ENCODE assay signal across 26 mouse cellular contexts in the genomic region with DNA sequence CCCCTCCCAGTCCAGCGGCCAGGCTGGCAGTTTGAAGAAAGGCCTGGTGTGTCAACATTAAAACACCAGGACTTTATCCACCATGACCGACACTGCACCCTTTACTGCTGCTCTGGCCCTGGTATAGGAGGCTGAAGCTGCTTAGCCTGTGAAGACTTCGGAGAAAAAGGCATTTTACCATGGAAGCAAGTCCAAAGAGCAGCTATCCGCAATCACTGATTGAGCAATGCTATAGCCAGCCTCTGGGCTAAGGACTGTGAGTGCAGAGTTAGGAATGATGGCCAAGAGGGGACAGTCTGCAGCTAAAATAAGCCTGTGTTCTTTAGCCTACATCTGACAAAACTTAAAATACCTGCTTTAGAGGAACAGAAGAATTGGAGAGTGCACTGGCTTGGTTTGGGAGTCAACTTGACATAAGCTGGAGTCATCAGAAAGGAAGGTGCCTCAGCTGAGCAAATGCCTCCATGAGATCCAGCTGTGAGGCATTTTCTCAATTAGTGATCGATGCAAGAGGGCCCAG. TPM values are rescaled to one million over a fixed set of nuclear protein-coding genes. Genes with fewer than 3 reads are reported as not detected.
DNase-seq lines count a peak whose midpoint lies in the region; ATAC-seq and TF ChIP-seq lines count a peak whose summit lies in the region.
"Not testable (repeated sequence)": the region's sequence is repeated elsewhere in the genome, so short reads cannot be mapped to it uniquely, and the experiment has no call there.
"Had no signal": no experiment of that assay in that cellular context is flagged by ENCODE, and none has a peak within 500 bp of the region (broad histone marks: within the 10 kb centered on the region; RNA-seq: fewer than 3 reads in every experiment).

No protein-coding gene starts in this region.

- H3K9ac ChIP-seq in CH12.LX (ENCODE audit: insufficient read depth, low read depth); heart, postnatal 0 days (replicated peaks; ENCODE audit: low read depth, low read length); liver, embryonic 15.5 days; stomach, embryonic 15.5 days: not testable (repeated sequence)
- peak overlapping the region; percentile 51; the same call in 1 of the 2 replicates for H3K9ac ChIP-seq in heart, embryonic 12.5 days

- 46% methylated on average over 5 of the region's 5 CpGs for WGBS in heart, embryonic 12.5 days
- 38% methylated on average over 5 of the region's 5 CpGs for WGBS in heart, postnatal 0 days
- WGBS in kidney, adult 2 months: 53% methylated on average over 5 of the region's 5 CpGs
- 47% methylated on average over 5 of the region's 5 CpGs for WGBS in liver, embryonic 15.5 days (ENCODE audit: insufficient replicate concordance)
- WGBS in stomach, embryonic 15.5 days: 50% methylated on average over 5 of the region's 5 CpGs

- TF ChIP-seq POLR2A in CH12.LX (IDR thresholded peaks at IDR 0.05; ENCODE audit: low read depth, low read length); kidney, adult 2 months (IDR thresholded peaks at IDR 0.05; ENCODE audit: low read depth, low read length): not testable (repeated sequence)

- H3K79me2 ChIP-seq in CH12.LX (replicated peaks; ENCODE audit: control insufficient read depth, extremely low read depth, insufficient read depth, poor library complexity, severe bottlenecking): not testable (repeated sequence)

- peak overlapping the region; percentile 42; the same call in 1 of the 2 replicates for H3K4me2 ChIP-seq in CH12.LX (ENCODE audit: insufficient read depth, low read depth, poor library complexity, severe bottlenecking)
- H3K4me2 ChIP-seq in heart, embryonic 12.5 days: peak overlapping the region; percentile 48
- not testable (repeated sequence) for H3K4me2 ChIP-seq in heart, postnatal 0 days (ENCODE audit: low read depth, low read length); liver, embryonic 15.5 days; stomach, embryonic 15.5 days

- not testable (repeated sequence) for H3K27ac ChIP-seq in CH12.LX (ENCODE audit: insufficient read depth, low read depth); kidney, adult 2 months (ENCODE audit: insufficient read depth, low read depth, low read length); stomach, embryonic 15.5 days
- H3K27ac ChIP-seq in heart, embryonic 12.5 days (ENCODE audit: poor library complexity, severe bottlenecking): peak overlapping the region; percentile 89
- peak overlapping the region; percentile 90 for H3K27ac ChIP-seq in heart, postnatal 0 days (ENCODE audit: low read depth)
- 0 out of 2 replicates have a peak overlapping the region, but pooled peaks have one; percentile 14 for H3K27ac ChIP-seq in liver, embryonic 15.5 days (replicated peaks)

- dilution Hi-C loops in CH12.LX (cut with MboI; ENCODE audit: extremely low pct_ligation_motif_present, extremely low pct_unique_long_range_greater_than_20kb, low sequenced_read_pairs): not testable (repeated sequence)

- not testable (repeated sequence) for TF ChIP-seq RAD21 in CH12.LX (IDR thresholded peaks at IDR 0.05; ENCODE audit: low read depth, low read length)

- in situ Hi-C loops in CH12.LX (cut with MboI; ENCODE audit: low pct_ligation_motif_present, low pct_unique_long_range_greater_than_20kb, low sequenced_read_pairs): not testable (repeated sequence)

- not testable (repeated sequence) for H3K27me3 ChIP-seq in CH12.LX (replicated peaks); heart, embryonic 12.5 days (replicated peaks); heart, postnatal 0 days (ENCODE audit: control insufficient read depth, insufficient read depth, low read length); kidney, adult 2 months (replicated peaks; ENCODE audit: control insufficient read depth, insufficient read depth, low read length); liver, embryonic 15.5 days; stomach, embryonic 15.5 days (replicated peaks)

- H3K9me3 ChIP-seq in CH12.LX (replicated peaks; ENCODE audit: low read length); heart, embryonic 12.5 days (replicated peaks); heart, postnatal 0 days (replicated peaks; ENCODE audit: control insufficient read depth, low read length); liver, embryonic 15.5 days (replicated peaks); stomach, embryonic 15.5 days: not testable (repeated sequence)

- TF ChIP-seq EP300 in CH12.LX (IDR thresholded peaks at IDR 0.05; ENCODE audit: low read length); heart, postnatal 0 days (IDR thresholded peaks at IDR 0.05; ENCODE audit: low read depth): not testable (repeated sequence)

- not testable (repeated sequence) for TF ChIP-seq CTCF in CH12.LX (conservative IDR thresholded peaks at IDR 0.05 in 1 of 2, IDR thresholded peaks at IDR 0.05 in 1 of 2; ENCODE audit: low read depth in 2 of 2, low read length in 2 of 2); heart, postnatal 0 days (IDR thresholded peaks at IDR 0.05; ENCODE audit: low read depth); kidney, adult 2 months (conservative IDR thresholded peaks at IDR 0.05; ENCODE audit: insufficient read depth, insufficient read length, low read depth, low read length)

- not testable (repeated sequence) for H3K4me3 ChIP-seq in CH12.LX (replicated peaks in 1 of 3; ENCODE audit: low read depth in 2 of 3, low read length in 2 of 3, poor library complexity in 1 of 3); heart, embryonic 12.5 days; heart, postnatal 0 days (ENCODE audit: low read depth, low read length); kidney, adult 2 months (ENCODE audit: insufficient read depth, low read depth, low read length); liver, embryonic 15.5 days (replicated peaks); stomach, embryonic 15.5 days (replicated peaks)

- DNase-seq in CH12.LX (ENCODE audit: extremely low read depth); heart, postnatal 0 days (ENCODE audit: low spot score): not testable (repeated sequence)
- peak; percentile 91 for DNase-seq in heart, adult 11 months
- DNase-seq in kidney, adult 2 months: peak; percentile 41
- DNase-seq in yolk sac, embryonic 10.5 days (ENCODE audit: low spot score): peak; percentile 55

- H3K4me1 ChIP-seq in CH12.LX (ENCODE audit: control insufficient read depth in 1 of 2, insufficient read depth in 2 of 2): peaks cover 4 to 16% of the 10 kb centered on the region in 2 experiments; a peak in 3 of 4 replicates
- H3K4me1 ChIP-seq in heart, embryonic 12.5 days (replicated peaks): peaks cover 28% of the 10 kb centered on the region
- H3K4me1 ChIP-seq in heart, postnatal 0 days (ENCODE audit: control insufficient read depth, insufficient read depth): peaks cover 35% of the 10 kb centered on the region
- not testable (repeated sequence) for H3K4me1 ChIP-seq in kidney, adult 2 months (ENCODE audit: control insufficient read depth, insufficient read depth, low read length); liver, embryonic 15.5 days (replicated peaks); stomach, embryonic 15.5 days

- not testable (repeated sequence) for H3K36me3 ChIP-seq in CH12.LX (replicated peaks in 1 of 2; ENCODE audit: control insufficient read depth in 1 of 2, insufficient read depth in 1 of 2, low read length in 1 of 2); heart, embryonic 12.5 days; heart, postnatal 0 days (replicated peaks; ENCODE audit: control insufficient read depth, insufficient read depth, low read length); kidney, adult 2 months (ENCODE audit: control insufficient read depth, insufficient read depth, low read length); liver, embryonic 15.5 days (replicated peaks); stomach, embryonic 15.5 days

- not testable (repeated sequence) for ATAC-seq in heart, embryonic 12.5 days (ENCODE audit: insufficient number of reproducible peaks, low FRiP score); heart, postnatal 0 days (ENCODE audit: insufficient read depth, low read depth)
- peak; percentile 60; the same call in 1 of the 2 replicates for ATAC-seq in liver, embryonic 15.5 days (ENCODE audit: insufficient read depth)
- peak; percentile 45; the same call in 1 of the 2 replicates for ATAC-seq in stomach, embryonic 15.5 days (ENCODE audit: insufficient read depth, low FRiP score, low read depth)

RNA-seq across cellular contexts. Expression of gene Zfp697, which starts 25.1 kb away (rescaled TPM):
- total RNA-seq in CH12.LX (2012; rRNA removed) (0.04 TPM in 1 of 2 replicates, not detected in the other), CH12.LX (2014; rRNA removed) (not detected in 2 replicates)
- not detected in 2 replicates for polyA plus RNA-seq in CH12.LX (2012; ENCODE audit: insufficient read length, low read depth)
- polyA plus RNA-seq in heart, embryonic 12.5 days (2016; fragmentation: Nextera tagmentation; extraction: Ambion mirVana): 8.0 and 8.3 TPM in 2 replicates
- 10.4 and 20.8 TPM in 2 replicates for total RNA-seq in heart, postnatal 0 days (2014; rRNA removed; ENCODE audit: low replicate concordance)
- polyA plus RNA-seq in heart, postnatal 0 days (2015; fragmentation: Nextera tagmentation; extraction: Ambion mirVana): 9.4 and 9.6 TPM in 2 replicates
- polyA plus RNA-seq in kidney, adult 2 months (2012; rRNA removed): 14.7 and 16.2 TPM in 2 replicates
- polyA plus RNA-seq in liver, embryonic 15.5 days (2015; fragmentation: Nextera tagmentation; extraction: Ambion mirVana): 1.9 and 2.1 TPM in 2 replicates
- polyA plus RNA-seq in stomach, embryonic 15.5 days (2015; fragmentation: Nextera tagmentation; extraction: Ambion mirVana): 5.8 and 6.1 TPM in 2 replicates
- total RNA-seq: monocyte, adult 5-6 weeks had no signal

RNA-seq across cellular contexts. Expression of gene Gm4450, which starts 49.6 kb away (rescaled TPM):
- total RNA-seq in CH12.LX (2012; rRNA removed) (not detected in 2 replicates), CH12.LX (2014; rRNA removed) (not detected in 2 replicates)
- not detected in 2 replicates for polyA plus RNA-seq in CH12.LX (2012; ENCODE audit: insufficient read length, low read depth)
- not detected in 2 replicates for polyA plus RNA-seq in heart, embryonic 12.5 days (2016; fragmentation: Nextera tagmentation; extraction: Ambion mirVana)
- not detected in 2 replicates for total RNA-seq in heart, postnatal 0 days (2014; rRNA removed; ENCODE audit: low replicate concordance)
- polyA plus RNA-seq in heart, postnatal 0 days (2015; fragmentation: Nextera tagmentation; extraction: Ambion mirVana): not detected in 2 replicates
- polyA plus RNA-seq in kidney, adult 2 months (2012; rRNA removed): 306 and 370 TPM in 2 replicates
- polyA plus RNA-seq in liver, embryonic 15.5 days (2015; fragmentation: Nextera tagmentation; extraction: Ambion mirVana): not detected in 2 replicates
- not detected in 2 replicates for polyA plus RNA-seq in stomach, embryonic 15.5 days (2015; fragmentation: Nextera tagmentation; extraction: Ambion mirVana)
- total RNA-seq: adrenal gland, adult 18-20 months; adrenal gland, postnatal 25 days; common myeloid progenitor, adult 5-6 weeks; gastrocnemius, adult 8-10 months; gastrocnemius, postnatal 4 days; heart, postnatal 10 days; hematopoietic stem cell, adult 5-6 weeks; layer of hippocampus, postnatal 36 days; left cerebral cortex, postnatal 4 days; monocyte, adult 5-6 weeks had no signal
- polyA plus RNA-seq: embryonic facial prominence, embryonic 13.5 days; forebrain, embryonic 10.5 days; forebrain, embryonic 15.5 days; large intestine, adult 2 months; limb, embryonic 14.5 days; lung, adult 2 months; midbrain, embryonic 14.5 days; stomach, embryonic 14.5 days had no signal

Comparison
In these comparisons a context has a peak if more than half of its experiments do, and no peak if none do; other contexts are left out.
1. RNA of gene Gm4450, which starts 49.6 kb away (polyA plus RNA-seq): 306 to 370 TPM in kidney, adult 2 months; not detected in stomach, embryonic 15.5 days, not detected in CH12.LX, not detected in heart, embryonic 12.5 days, not detected in heart, postnatal 0 days and not detected in liver, embryonic 15.5 days; every median in the first group is over 100 times any median in the second.